Mouse (Mus musculus) liver, adult 2 months (tissue): ENCODE data around the gene Slc25a22. TPM values are rescaled to one million over a fixed set of nuclear protein-coding genes. Genes with fewer than 3 reads are reported as not detected.

Source experiments
- DNase-seq: peaks from one replicate; pipeline ENCODE4 v3.0.0-alpha.2; 2011; ENCODE audit warnings: low read depth, low spot score; ENCODE audit errors: extremely low read depth
- H3K27ac ChIP-seq: fragments of 200-500 bp; replicated peaks from 2 replicates; pipeline ENCODE4 v1.5.1; 2012; ENCODE audit warnings: low read depth, mild to moderate bottlenecking, control low read depth, inconsistent platforms, low read length; ENCODE audit not compliant: insufficient read depth
- H3K27me3 ChIP-seq: fragments of 200-500 bp; 2 replicates; pipeline ENCODE4 v1.6.1; 2012; ENCODE audit warnings: mild to moderate bottlenecking, moderate library complexity, low read length, inconsistent platforms; ENCODE audit not compliant: control insufficient read depth, insufficient read depth
- H3K36me3 ChIP-seq: fragments of 200-500 bp; 2 replicates; pipeline ENCODE4 v1.6.1; 2012; ENCODE audit warnings: low read length, inconsistent platforms; ENCODE audit not compliant: control insufficient read depth, insufficient read depth
- H3K4me1 ChIP-seq: fragments of 200-500 bp; 2 replicates; pipeline ENCODE4 v1.6.1; 2011; ENCODE audit warnings: low read length; ENCODE audit not compliant: control insufficient read depth, insufficient read depth
- H3K4me3 ChIP-seq: fragments of 200-500 bp; 2 replicates; pipeline ENCODE4 v1.5.1; 2011; ENCODE audit warnings: low read depth, mild to moderate bottlenecking, control low read depth, low read length, moderate library complexity; ENCODE audit not compliant: insufficient read depth
- H3K79me2 ChIP-seq: fragments of 200-500 bp; 2 replicates; pipeline ENCODE4 v1.6.1; 2012; ENCODE audit warnings: inconsistent platforms, mild to moderate bottlenecking, low read length, moderate library complexity; ENCODE audit not compliant: control insufficient read depth, insufficient read depth
- H3K9ac ChIP-seq: fragments of 200-500 bp; 2 replicates; pipeline ENCODE4 v1.6.1; 2012; ENCODE audit warnings: low read depth, mild to moderate bottlenecking, control low read depth, inconsistent platforms, low read length
- CTCF ChIP-seq: fragments of 200-500 bp; IDR thresholded peaks from 2 replicates; pipeline ENCODE4 v1.5.1; 2011; ENCODE audit warnings: low read depth, low read length, control low read depth
- POLR2A ChIP-seq: fragments of 200-500 bp; IDR thresholded peaks from 2 replicates; pipeline ENCODE4 v1.6.1; 2011; ENCODE audit warnings: low read length, control low read depth; ENCODE audit not compliant: insufficient read depth; ENCODE audit errors: extremely low read depth
- WGBS: fragments of 180-500 bp; shearing (Covaris S2); methylation state at CpG from one replicate; pipeline ENCODE4 v1.1.7; 2018; 5-methylcytosine and 5-hydroxymethylcytosine counted together
- polyA plus RNA-seq: library from polyadenylated mRNA; depleted of rRNA; stranded (reverse); fragments of >200 nt; gene quantifications from 2 replicates; pipeline ENCODE4 v1.2.3, GENCODE M21; 2012
- total RNA-seq: library from RNA; depleted of rRNA; stranded (reverse); fragments of >200 nt; gene quantifications from 2 replicates; pipeline ENCODE4 v1.2.3, GENCODE M21; 2014

Gene Slc25a22
- total and polyA plus RNA-seq, 2 experiments = 26.1 to 345 TPM

DNA sequence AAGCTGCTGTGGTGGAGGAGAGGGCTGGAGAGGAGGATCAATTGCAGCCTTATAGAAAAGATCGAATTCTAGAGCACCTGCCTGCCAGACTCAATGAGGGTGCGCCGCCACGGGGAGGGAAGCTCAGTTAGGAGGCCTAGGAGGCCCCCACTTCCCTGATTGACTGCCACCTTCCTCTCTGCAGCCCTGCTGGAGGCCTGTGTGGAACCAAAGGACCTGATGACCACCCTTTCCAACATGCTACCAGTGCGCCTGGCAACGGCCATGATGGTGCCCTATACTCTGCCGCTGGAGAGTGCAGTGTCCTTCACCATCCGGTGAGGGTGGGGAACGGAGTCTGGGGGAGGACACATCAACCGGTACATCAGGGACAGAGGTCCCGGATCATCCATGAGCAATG, 21.0 kb upstream of the Slc25a22 start:
- no peak for DNase-seq
- Histone ChIP-seq H3K27ac (no peak overlapping the region), H3K79me2 (peaks cover 8% of the 10 kb centered on the region; the same call in 1 of the 2 replicates), H3K4me3 (no peak overlapping the region), H3K27me3 (no peaks in the 10 kb centered on the region), H3K4me1 (peaks cover 21% of the 10 kb centered on the region; the same call in 1 of the 2 replicates), H3K9ac (no peak overlapping the region), H3K36me3 (peaks cover 19% of the 10 kb centered on the region; the same call in 1 of the 2 replicates)
- TF ChIP-seq POLR2A = no peak
- no peak for TF ChIP-seq CTCF
- 90% methylated on average over 11 of the region's 11 CpGs for WGBS

DNA sequence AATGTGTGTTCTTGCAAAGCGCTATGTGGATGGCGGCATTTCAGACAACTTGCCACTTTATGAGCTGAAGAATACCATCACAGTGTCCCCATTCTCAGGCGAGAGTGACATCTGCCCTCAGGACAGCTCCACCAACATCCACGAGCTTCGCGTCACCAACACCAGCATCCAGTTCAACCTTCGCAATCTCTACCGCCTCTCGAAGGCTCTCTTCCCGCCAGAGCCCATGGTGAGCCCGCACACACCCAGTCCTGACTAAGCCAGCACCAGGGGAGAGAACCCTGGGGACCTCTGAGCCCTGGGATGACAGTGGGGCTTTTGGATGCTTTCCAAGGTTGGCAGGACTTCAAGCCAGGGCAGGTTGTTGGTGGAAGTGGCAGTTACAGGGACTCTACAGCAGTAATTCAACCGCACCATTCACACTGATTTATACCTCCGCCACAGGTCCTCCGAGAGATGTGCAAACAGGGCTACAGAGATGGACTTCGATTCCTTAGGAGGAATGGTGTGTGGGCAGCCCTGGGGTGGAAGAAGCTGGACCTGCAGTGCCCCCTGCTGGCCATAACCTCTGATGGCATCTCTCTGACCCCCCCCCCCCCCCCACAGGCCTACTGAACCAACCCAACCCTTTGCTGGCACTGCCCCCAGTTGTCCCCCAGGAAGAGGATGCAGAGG, 20.4 kb upstream of the Slc25a22 start:
- Histone ChIP-seq H3K27ac (no peak overlapping the region), H3K4me3 (no peak overlapping the region), H3K79me2 (peaks cover 8% of the 10 kb centered on the region; the same call in 1 of the 2 replicates), H3K36me3 (peaks cover 19% of the 10 kb centered on the region; the same call in 1 of the 2 replicates), H3K4me1 (peaks cover 21% of the 10 kb centered on the region; the same call in 1 of the 2 replicates), H3K27me3 (no peaks in the 10 kb centered on the region), H3K9ac (no peak overlapping the region)
- WGBS = 73% methylated on average over 15 of the region's 15 CpGs
- no peak for TF ChIP-seq POLR2A
- peak; percentile 80 for TF ChIP-seq CTCF
- DNase-seq = no peak

- H3K27me3 ChIP-seq = no peaks in the 10 kb centered on the region
- peaks cover 19% of the 10 kb centered on the region; the same call in 1 of the 2 replicates for H3K36me3 ChIP-seq
- H3K79me2 ChIP-seq = peaks cover 8% of the 10 kb centered on the region; the same call in 1 of the 2 replicates
- WGBS = 90% methylated on average over 14 of the region's 14 CpGs
- TF ChIP-seq POLR2A (no peak), CTCF (no peak)
- DNase-seq = no peak
- H3K4me3 ChIP-seq = no peak overlapping the region
- no peak overlapping the region for H3K9ac ChIP-seq
- H3K4me1 ChIP-seq = peaks cover 19% of the 10 kb centered on the region; the same call in 1 of the 2 replicates
- H3K27ac ChIP-seq = no peak overlapping the region
These were observed 19.5 kb upstream of the Slc25a22 start for GRCm38 (mm10) chr7:141457236-141457635.

DNA sequence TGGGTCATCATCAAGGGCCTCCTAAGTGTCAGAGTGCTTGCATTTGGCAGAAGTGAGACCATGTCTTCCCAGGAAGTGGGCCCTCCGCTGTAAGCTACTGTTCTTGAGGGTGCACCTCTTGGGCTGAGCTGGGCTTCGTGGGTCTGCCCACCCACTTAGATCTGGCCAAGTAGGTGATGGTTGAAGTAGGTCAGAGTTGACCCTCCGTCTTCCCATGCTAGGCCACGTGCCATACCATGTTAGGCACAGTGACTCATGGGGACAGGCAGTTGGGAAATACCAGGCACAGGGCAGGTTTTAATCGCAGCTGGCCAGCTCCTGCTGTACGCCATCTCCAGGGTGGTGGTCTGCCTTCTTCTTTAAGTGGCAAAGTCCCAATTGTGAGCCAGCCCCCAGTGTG, 19.0 kb upstream of the Slc25a22 start:
- TF ChIP-seq POLR2A (no peak), CTCF (no peak)
- Histone ChIP-seq H3K4me1 (peaks cover 18% of the 10 kb centered on the region; the same call in 1 of the 2 replicates), H3K27ac (peak overlapping the region; percentile 93), H3K36me3 (peaks cover 20% of the 10 kb centered on the region; the same call in 1 of the 2 replicates), H3K27me3 (no peaks in the 10 kb centered on the region), H3K9ac (peak overlapping the region; percentile 98; the same call in 1 of the 2 replicates), H3K79me2 (peaks cover 8% of the 10 kb centered on the region; the same call in 1 of the 2 replicates), H3K4me3 (peak overlapping the region; percentile 91; the same call in 1 of the 2 replicates)
- WGBS = 22% methylated on average over 6 of the region's 6 CpGs
- DNase-seq = peak; percentile 62

- Histone ChIP-seq H3K27ac (peak overlapping the region; percentile 93), H3K4me3 (peak overlapping the region; percentile 91), H3K79me2 (peaks cover 8% of the 10 kb centered on the region; the same call in 1 of the 2 replicates), H3K36me3 (peaks cover 26% of the 10 kb centered on the region; the same call in 1 of the 2 replicates), H3K9ac (peak overlapping the region; percentile 98), H3K27me3 (no peaks in the 10 kb centered on the region), H3K4me1 (peaks cover 18% of the 10 kb centered on the region; the same call in 1 of the 2 replicates)
- TF ChIP-seq POLR2A (peak; percentile 66), CTCF (no peak)
- DNase-seq = peak; percentile 92
- 0% methylated on average over 23 of the region's 23 CpGs for WGBS
These were observed 18.1 kb upstream of the Slc25a22 start for GRCm38 (mm10) chr7:141455610-141456314.
